Mouse (Mus musculus) megakaryocyte-erythroid progenitor cell, adult 5-6 weeks (primary cell): Measurements from ENCODE around the gene Gm49352. TPM values are rescaled to one million over a fixed set of nuclear protein-coding genes. Genes with fewer than 3 reads are reported as not detected.
"Not testable (repeated sequence)": the region's sequence is repeated elsewhere in the genome, so short reads cannot be mapped to it uniquely, and the experiment has no call there.

ENCODE experiments used
- ATAC-seq: replicated peaks from 2 replicates; pipeline ENCODE4 v1.8.0; 2016; ENCODE audit warnings: mild to moderate bottlenecking, inconsistent platforms; ENCODE audit not compliant: severe bottlenecking, poor library complexity, low FRiP score, low TSS enrichment
- total RNA-seq, 2 experiments: library from RNA; stranded (forward) in 1 of 2; stranded (reverse) in 1 of 2; fragments of 200-1000, 215-1000 nt in 1 of 2; fragments of >200 nt in 1 of 2; fragmentation: Nextera tagmentation in 1 of 2; gene quantifications; 2 replicates each; pipeline ENCODE4 v1.2.3; 2014 to 2017

Gene Gm49352
- not detected in 2 replicates for total RNA-seq (2014; fragmentation: Nextera tagmentation)
- not detected in 2 replicates for total RNA-seq (2017)

DNA sequence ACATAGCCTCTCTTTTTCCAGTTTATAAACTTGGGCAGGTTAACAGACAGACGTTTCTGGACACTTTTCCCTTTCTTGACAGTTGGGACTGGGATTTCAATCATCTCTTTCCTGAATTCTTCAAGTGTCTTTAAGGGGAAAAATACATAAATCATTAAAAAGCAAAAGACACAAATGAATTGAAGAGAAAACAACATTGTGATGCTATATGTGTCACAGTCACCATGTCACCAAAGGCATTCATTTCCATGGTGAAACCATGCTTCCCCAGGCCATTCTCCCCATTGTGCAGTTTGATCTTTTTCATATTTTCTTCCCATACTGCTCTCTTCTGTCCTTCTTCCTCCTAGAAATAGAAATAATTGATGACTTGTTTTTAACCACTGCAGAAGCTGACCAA lies at the start of gene Gm49352:
Gm49352 (minus strand) TSS at position 101 of the 400 bp plus-strand sequence.
- ATAC-seq, result not testable (repeated sequence)

- no peak for ATAC-seq
Measured at GRCm38 (mm10) chr13:61570027-61570426, 2.1 kb upstream of the Gm49352 start, which contains the start of gene Cts3. Gene Cts3, minus strand, starts transcription at chr13:61570127.

DNA sequence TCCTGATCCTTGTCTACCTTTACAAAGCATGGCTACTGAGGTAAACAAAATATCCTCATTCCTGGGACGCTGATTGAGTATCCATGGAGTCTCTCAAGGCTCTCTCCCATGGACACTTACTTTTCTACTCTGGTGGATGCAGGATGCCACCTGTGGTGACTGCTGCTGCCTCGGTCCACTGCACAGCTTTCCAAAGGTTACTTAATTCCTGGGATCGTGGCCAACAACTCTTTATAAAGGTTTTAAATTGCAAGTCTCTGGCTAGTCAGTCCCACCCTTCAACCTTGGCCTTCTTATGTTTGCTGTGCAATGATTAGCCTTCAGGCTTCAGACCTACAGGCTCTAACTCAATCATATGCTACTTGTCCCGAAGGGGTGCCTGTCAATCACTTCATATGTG lies 26.3 kb downstream of the Gm49352 start, which contains the start of gene Ctsm:
Ctsm (minus strand) TSS at position 209 of the 400 bp plus-strand sequence.
- ATAC-seq, result no peak

Other genes starting within 250 kb of the Gm49352 start
- not detected in 2 replicates for gene Cts7, start 210.0 kb downstream of the Gm49352 start, total RNA-seq (2014; fragmentation: Nextera tagmentation)
- gene Cts7, start 210.0 kb downstream of the Gm49352 start, total RNA-seq (2017), result not detected in 2 replicates
- not detected in 2 replicates for gene Ctsm, start 26.3 kb downstream of the Gm49352 start, total RNA-seq (2014; fragmentation: Nextera tagmentation)
- not detected in 2 replicates for gene Ctsm, start 26.3 kb downstream of the Gm49352 start, total RNA-seq (2017)
- gene Cts3, start 2.0 kb upstream of the Gm49352 start, total RNA-seq (2014; fragmentation: Nextera tagmentation), result not detected in 2 replicates
- gene Cts3, start 2.0 kb upstream of the Gm49352 start, total RNA-seq (2017), result not detected in 2 replicates